ENCODE assay signal across 22 mouse cellular contexts in the genomic region with DNA sequence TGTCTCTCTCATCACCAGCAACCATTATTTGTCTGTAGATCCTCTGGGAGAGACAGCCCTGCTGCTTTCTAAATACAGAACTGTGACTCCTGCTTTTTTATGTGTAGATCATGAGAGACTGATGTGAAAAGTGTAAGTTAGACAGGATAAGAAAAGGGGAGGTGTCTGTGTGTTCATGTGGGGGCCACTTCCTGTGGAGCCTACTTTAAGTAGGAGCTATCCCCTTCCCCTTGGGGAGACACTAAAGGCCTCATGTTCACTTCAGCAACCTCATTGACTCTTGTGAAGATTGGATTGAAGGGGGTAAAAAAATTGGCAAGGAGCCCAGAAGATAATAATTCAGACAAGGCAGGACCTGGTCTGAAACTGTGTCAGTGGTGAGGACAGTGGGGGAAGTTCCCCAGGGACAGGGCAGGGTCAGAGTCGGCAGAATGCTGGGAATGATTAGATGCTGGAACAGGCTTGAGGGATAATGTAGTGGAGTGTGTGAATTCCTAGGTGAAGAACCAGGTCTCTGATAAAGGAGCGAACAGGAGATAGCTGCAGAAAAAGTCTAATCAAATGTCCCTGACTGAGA.
DNase-seq lines count a peak whose midpoint lies in the region; ATAC-seq and TF ChIP-seq lines count a peak whose summit lies in the region.
"Had no signal": no experiment of that assay in that cellular context is flagged by ENCODE, and none has a peak within 500 bp of the region (broad histone marks: within the 10 kb centered on the region; RNA-seq: fewer than 3 reads in every experiment).

No protein-coding gene starts in this region.

- WGBS in forebrain, embryonic 12.5 days = 75% methylated on average over 2 of the region's 2 CpGs
- WGBS in forebrain, embryonic 10.5 days = 74% methylated on average over 2 of the region's 2 CpGs
- WGBS in limb, embryonic 11.5 days = 54% methylated on average over 2 of the region's 2 CpGs

- no peak for TF ChIP-seq CTCF in brain, embryonic 14.5 days (IDR thresholded peaks at IDR 0.05; ENCODE audit: borderline replicate concordance, extremely low read depth, insufficient read depth, insufficient read length)

- H3K4me3 ChIP-seq in forebrain, embryonic 12.5 days (replicated peaks) = no peak overlapping the region
- H3K4me3 ChIP-seq in forebrain, embryonic 10.5 days = no peak overlapping the region
- H3K4me3 ChIP-seq in limb, embryonic 11.5 days (ENCODE audit: low read depth, low read length) = no peak overlapping the region
- H3K4me3 ChIP-seq: embryonic facial prominence, embryonic 15.5 days; heart, embryonic 13.5 days; liver, embryonic 12.5 days; lung, embryonic 15.5 days had no signal

- H3K4me1 ChIP-seq in forebrain, embryonic 12.5 days = peaks cover 3% of the 10 kb centered on the region; the same call in 1 of the 2 replicates
- 0 out of 2 replicates have a peak, but pooled peaks cover 2% of the 10 kb centered on the region for H3K4me1 ChIP-seq in forebrain, embryonic 10.5 days
- H3K4me1 ChIP-seq in limb, embryonic 11.5 days (ENCODE audit: control insufficient read depth, insufficient read depth, low read length) = 0 out of 2 replicates have a peak, but pooled peaks cover 6% of the 10 kb centered on the region
- H3K4me1 ChIP-seq: embryonic facial prominence, embryonic 15.5 days; liver, embryonic 12.5 days; lung, embryonic 15.5 days had no signal

- no peak overlapping the region for H3K27ac ChIP-seq in forebrain, embryonic 12.5 days
- no peak overlapping the region for H3K27ac ChIP-seq in forebrain, embryonic 10.5 days
- H3K27ac ChIP-seq in limb, embryonic 11.5 days (replicated peaks; ENCODE audit: low read depth, low read length) = no peak overlapping the region; the same call in 1 of the 2 replicates
- H3K27ac ChIP-seq: embryonic facial prominence, embryonic 15.5 days; heart, embryonic 13.5 days; liver, embryonic 12.5 days; lung, embryonic 15.5 days had no signal

- no peaks in the 10 kb centered on the region for H3K9me3 ChIP-seq in forebrain, embryonic 12.5 days
- peaks cover 5% of the 10 kb centered on the region; the same call in 1 of the 2 replicates for H3K9me3 ChIP-seq in forebrain, embryonic 10.5 days
- no peaks in the 10 kb centered on the region for H3K9me3 ChIP-seq in limb, embryonic 11.5 days (ENCODE audit: control insufficient read depth, low read length)
- H3K9me3 ChIP-seq: embryonic facial prominence, embryonic 15.5 days; heart, embryonic 13.5 days; liver, embryonic 12.5 days; lung, embryonic 15.5 days had no signal

- no peak for TF ChIP-seq POLR2A in brain, embryonic 14.5 days (IDR thresholded peaks at IDR 0.05; ENCODE audit: borderline replicate concordance, extremely low read depth, insufficient read depth, insufficient read length, poor library complexity, severe bottlenecking)

- no peak overlapping the region for H3K9ac ChIP-seq in forebrain, embryonic 12.5 days
- H3K9ac ChIP-seq in limb, embryonic 11.5 days (ENCODE audit: low read length) = no peak overlapping the region
- H3K9ac ChIP-seq: embryonic facial prominence, embryonic 15.5 days; heart, embryonic 13.5 days; liver, embryonic 12.5 days; lung, embryonic 15.5 days had no signal

- no peaks in the 10 kb centered on the region for H3K36me3 ChIP-seq in forebrain, embryonic 12.5 days (replicated peaks)
- H3K36me3 ChIP-seq in forebrain, embryonic 10.5 days (replicated peaks) = no peaks in the 10 kb centered on the region
- H3K36me3 ChIP-seq in limb, embryonic 11.5 days (ENCODE audit: control insufficient read depth, insufficient read depth, low read length) = no peaks in the 10 kb centered on the region
- H3K36me3 ChIP-seq: embryonic facial prominence, embryonic 15.5 days; G1E; heart, embryonic 13.5 days; liver, embryonic 12.5 days; lung, embryonic 15.5 days had no signal

- no peak for DNase-seq in forebrain, embryonic 10.5 days (ENCODE audit: extremely low spot score, low spot score)
- peak; percentile 5 to 14 for DNase-seq in kidney, postnatal 4 days
- DNase-seq in kidney, postnatal 14 days = no peak
- peak; percentile 22 for DNase-seq in brain, embryonic 14.5 days (ENCODE audit: low read depth)
- DNase-seq in limb, embryonic 11.5 days (ENCODE audit: low spot score) = no peak
- DNase-seq in adrenal gland, adult (ENCODE audit: inconsistent age in 2 of 2, low spot score in 1 of 2) = no peak
- DNase-seq: adrenal gland, postnatal 25 days; cerebellum, adult 11-12 months; cerebellum, postnatal 25 days; layer of hippocampus, postnatal 36 days; right cerebral cortex, adult 18-20 months; thymus, postnatal 25 days had no signal

- ATAC-seq in forebrain, embryonic 12.5 days (ENCODE audit: low FRiP score) = 0 out of 2 replicates have a peak, but pooled peaks have one; percentile 27
- ATAC-seq in limb, embryonic 11.5 days (ENCODE audit: insufficient number of reproducible peaks, low FRiP score, low TSS enrichment, low read depth) = peak; percentile 32; the same call in 1 of the 2 replicates
- no peak for ATAC-seq in erythroblast, adult 5-6 weeks (replicated peaks; ENCODE audit: low FRiP score, poor library complexity, severe bottlenecking)
- ATAC-seq: activated CD4-positive, CD25-positive, alpha-beta regulatory T cell, adult 4 months; hindbrain, embryonic 16.5 days; intestine, embryonic 16.5 days; liver, embryonic 12.5 days had no signal

- H3K27me3 ChIP-seq in forebrain, embryonic 12.5 days = no peaks in the 10 kb centered on the region
- H3K27me3 ChIP-seq in forebrain, embryonic 10.5 days (ENCODE audit: poor library complexity, severe bottlenecking) = no peaks in the 10 kb centered on the region
- no peaks in the 10 kb centered on the region for H3K27me3 ChIP-seq in limb, embryonic 11.5 days (ENCODE audit: control insufficient read depth, insufficient read depth, low read length)
- H3K27me3 ChIP-seq: embryonic facial prominence, embryonic 15.5 days; heart, embryonic 13.5 days; liver, embryonic 12.5 days; lung, embryonic 15.5 days had no signal

- H3K4me2 ChIP-seq in forebrain, embryonic 12.5 days = no peak overlapping the region
- no peak overlapping the region for H3K4me2 ChIP-seq in limb, embryonic 11.5 days (ENCODE audit: low read depth, severe bottlenecking)
- H3K4me2 ChIP-seq: embryonic facial prominence, embryonic 15.5 days; heart, embryonic 13.5 days; liver, embryonic 12.5 days; lung, embryonic 15.5 days had no signal

Comparison
In these comparisons a context has a peak if more than half of its experiments do, and no peak if none do; other contexts are left out.
1. DNase-seq: peak in kidney, postnatal 4 days (2 of 2) and brain, embryonic 14.5 days (single experiment); none in forebrain, embryonic 10.5 days (single experiment), kidney, postnatal 14 days (single experiment), limb, embryonic 11.5 days (single experiment) and adrenal gland, adult (0 of 2).